Mouse (Mus musculus) layer of hippocampus, postnatal 25 days (tissue): ENCODE results near the gene Cyp4f15. TPM values are rescaled to one million over a fixed set of nuclear protein-coding genes. Genes with fewer than 3 reads are reported as not detected.
A peak's percentile ranks its signal among the peaks of the same experiment; 100 is the strongest.
"Not testable (repeated sequence)": the region's sequence is repeated elsewhere in the genome, so short reads cannot be mapped to it uniquely, and the experiment has no call there.

Source experiments
- DNase-seq, 2 experiments: peaks; one replicate each; pipeline ENCODE4 v3.0.0; 2022; ENCODE audit warnings: mixed read lengths in 2 of 2, low spot score in 1 of 2; ENCODE audit errors: extremely low spot score in 1 of 2
- total RNA-seq, 2 experiments: library from RNA; stranded (reverse); gene quantifications; 2 replicates each; pipeline ENCODE4 v1.2.3; 2021

Gene Cyp4f15
- 10 to 100 TPM; 16.1 to 20.0 TPM for total RNA-seq

DNA sequence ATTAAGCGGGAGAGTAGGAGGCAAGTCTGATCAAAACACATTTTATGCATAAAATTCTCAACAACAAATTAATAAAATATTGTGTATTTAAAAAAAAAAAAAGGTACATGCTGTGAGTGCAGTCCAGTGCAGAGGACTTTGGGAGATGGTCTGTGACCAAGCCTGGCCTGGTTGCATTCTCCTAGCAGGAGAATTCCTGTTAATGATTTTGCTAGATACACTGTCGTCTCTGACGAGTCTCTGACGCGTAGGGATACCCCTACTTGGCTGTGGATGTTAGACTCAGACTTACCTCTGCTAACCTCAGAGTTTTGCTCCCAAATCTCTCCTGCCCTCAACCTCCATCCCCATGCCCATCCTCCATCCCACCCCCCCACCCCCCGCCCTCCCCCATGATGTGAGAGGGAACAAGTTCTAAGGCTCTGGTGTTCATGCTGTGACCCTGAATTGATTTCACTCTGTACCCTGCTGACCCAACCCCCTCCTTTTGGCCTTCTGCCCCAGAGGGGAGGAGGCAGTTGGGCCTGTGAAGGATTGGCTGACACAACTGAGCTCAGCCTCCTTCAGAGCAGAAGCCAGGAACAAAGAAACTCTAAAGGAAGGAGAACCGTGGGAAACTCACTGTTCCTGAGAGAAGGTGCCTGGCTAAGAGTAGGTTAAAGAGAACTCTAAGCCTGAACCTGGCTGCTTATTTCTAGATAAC lies at the start of gene Cyp4f15:
Cyp4f15 (plus strand) TSS at position 580 of the 703 bp plus-strand sequence.
- DNase-seq: peak; percentile 12 to 27

DNA sequence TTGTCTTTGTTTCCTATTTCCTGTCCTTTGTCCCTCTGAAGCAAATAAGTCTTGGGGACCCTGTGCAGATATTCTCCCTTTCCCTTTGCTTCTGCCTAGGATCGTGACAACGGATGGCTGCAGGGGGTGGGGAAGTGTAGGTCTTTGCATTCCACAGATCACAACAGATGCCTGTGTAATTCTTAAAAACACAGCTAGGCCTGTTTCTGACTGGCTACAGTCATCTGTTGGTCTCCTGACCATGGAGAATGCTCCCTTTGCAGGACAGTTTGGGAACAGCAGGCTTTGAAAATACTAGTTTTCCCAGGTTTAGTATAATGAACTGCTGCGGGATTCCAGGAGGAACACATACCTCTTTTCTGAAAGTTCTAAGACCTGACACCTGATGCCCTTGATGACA lies 49.1 kb upstream of the Cyp4f15 start:
- DNase-seq: no peak

DNA sequence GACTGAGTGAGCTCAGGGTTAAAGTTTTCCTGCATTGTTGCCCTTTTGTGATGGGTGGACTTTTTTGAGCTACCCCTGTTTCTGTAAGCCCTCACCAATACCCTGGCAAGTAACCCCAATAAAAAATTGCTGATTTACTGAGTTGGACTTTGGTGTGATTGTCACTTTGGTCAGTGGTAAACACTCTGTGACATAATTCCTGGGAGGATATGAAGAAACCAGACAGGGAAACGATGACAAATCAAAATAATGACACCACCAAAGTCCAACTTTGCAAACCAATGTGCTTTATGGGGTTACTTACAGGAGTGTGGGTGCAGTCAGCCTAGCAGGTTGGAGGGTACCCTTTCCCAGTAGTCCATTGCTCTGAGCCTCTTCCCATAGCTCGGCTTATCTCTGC lies 48.3 kb upstream of the Cyp4f15 start:
- no peak for DNase-seq

DNA sequence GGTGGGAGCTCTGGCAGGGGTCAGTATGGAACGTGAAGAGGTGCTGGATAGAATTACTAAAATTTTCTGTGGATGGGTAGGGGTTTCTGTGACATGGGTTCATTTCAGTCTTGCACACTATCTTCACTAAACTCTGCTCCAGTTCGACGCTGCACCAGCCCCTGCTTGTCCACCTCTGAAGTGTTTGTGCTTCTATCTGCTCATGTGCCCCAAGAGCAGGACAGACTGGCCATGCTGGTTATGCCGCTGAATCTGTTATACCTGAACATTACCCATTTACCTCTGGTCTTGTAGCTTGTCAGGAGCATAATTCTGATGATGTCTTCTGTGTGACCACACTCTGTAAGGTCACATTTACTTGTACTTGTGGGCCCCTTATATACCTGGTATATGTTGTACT lies 38.8 kb upstream of the Cyp4f15 start:
- no peak for DNase-seq

DNA sequence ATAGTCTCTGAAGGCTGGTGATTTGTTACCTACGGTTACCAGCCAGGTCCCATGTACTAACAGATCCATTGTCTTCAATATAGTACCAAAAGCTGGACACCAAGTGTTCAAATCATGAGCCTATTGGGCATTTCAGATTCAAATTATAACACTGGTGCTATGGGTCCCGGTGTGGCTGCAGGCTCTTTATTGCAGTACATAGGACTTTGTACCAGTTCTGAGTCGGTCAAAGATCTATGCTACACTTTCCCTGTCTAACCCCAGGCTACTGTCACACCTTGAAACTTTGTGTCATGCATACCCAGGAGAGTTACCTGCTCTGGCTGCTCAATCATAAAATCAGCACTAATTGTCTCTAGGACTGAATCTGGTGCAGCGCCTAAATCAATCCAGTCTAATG lies 31.6 kb upstream of the Cyp4f15 start:
- no peak for DNase-seq

DNA sequence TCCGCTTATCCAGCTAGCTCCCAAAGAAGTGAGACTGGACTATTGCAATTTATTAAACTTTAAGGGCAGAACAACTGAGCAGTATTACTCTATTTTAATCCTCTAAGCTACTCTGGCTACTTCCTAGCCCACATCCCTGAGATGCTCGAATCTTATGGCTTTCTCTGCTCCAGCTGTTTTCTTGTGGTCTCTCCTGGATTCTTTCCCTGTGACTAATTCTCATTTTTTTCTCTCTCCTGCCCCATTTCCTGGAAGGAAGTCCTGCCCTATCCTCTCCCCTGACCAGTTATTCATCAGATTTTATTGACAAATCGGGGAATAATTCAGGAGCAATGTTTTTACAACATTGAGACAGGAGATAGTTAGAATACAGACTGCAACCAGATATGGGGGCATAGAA lies 28.4 kb upstream of the Cyp4f15 start:
- DNase-seq: no peak

DNA sequence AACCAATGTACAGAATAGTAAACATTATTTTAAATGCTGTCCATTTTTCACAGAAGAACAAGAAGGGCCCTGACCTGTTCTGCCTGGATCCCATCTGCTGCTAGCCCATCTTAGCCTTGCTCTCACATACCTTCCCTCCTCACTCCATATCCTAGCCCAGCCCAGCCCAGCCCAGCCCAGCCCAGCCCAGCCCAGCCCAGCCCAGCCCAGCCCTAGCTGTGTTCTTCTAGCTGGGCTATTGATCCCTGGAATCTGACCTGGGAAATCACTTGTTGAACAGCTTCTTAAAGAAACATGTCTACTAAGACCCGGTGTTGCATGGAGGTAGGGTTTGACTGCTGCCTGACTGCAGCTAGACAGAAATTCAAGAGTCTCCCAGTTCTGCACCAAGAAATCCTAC lies 27.2 kb upstream of the Cyp4f15 start:
- DNase-seq: no peak

DNA sequence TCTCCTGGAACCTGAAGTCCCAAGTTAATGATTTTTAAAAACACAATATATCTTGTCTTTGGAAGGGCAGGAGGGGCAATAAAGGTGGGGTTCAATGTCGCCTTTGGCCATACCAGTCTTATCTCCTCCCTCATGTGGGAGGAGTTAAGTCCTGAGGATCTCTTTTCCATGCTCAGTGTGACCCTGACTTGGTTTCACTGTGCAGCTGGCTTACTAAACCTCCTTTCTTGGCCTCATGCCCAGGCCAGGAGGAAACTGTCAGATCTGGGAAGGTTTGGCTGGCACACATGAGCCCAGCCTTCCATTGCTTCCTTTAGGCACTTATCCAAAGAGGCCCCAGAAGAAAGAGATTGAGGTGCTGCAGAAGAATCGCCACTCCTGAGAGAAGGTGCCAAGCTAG lies 26.7 kb upstream of the Cyp4f15 start, which contains the start of gene Cyp4f40:
Cyp4f40 (plus strand) TSS at position 189 of the 400 bp plus-strand sequence.
- DNase-seq: no peak

DNA sequence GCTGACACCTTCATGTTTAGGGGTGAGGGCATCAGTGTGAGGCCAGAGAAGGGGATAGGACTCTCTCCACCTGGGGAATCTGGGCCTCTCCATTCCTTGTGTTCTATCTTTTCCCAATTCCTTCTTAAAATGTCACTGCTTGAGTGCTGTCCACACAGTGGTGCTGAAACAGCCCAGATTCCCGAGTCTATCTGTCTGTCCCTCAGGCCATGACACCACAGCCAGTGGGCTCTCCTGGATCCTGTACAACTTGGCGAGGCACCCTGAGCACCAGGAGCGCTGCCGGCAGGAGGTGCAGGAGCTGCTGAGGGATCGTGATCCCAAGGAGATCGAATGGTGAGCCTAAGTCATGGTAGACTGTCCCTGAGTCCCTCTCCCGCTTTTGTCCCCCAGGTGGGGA lies 11.5 kb upstream of the Cyp4f15 start:
- no peak for DNase-seq

DNA sequence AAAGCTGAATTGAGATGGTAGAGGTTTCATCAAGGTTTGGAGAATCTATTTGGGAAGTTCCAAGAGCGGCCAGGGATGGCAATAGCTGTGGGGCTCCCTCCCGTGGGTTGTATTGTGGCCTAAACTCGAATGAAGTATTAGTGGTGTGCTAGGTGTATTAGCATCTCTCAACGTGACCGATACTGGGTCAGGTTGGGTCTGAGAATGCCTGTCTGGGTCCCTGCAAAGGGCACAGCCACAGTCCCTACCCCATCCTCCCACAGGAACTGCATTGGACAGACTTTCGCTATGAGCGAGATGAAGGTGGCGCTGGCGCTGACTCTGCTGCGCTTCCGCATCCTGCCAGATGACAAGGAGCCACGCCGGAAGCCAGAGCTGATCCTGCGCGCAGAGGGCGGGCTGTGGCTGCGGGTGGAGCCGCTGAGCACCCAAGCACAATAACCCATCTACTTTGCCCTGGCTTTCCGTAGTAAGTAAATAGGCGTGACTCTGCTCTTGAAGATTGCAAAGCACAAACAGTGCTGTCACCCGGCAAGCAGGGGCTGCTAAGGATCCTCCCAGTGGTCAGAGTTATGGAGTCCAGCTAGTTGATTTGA lies 9.3 kb upstream of the Cyp4f15 start:
- DNase-seq: no peak

DNA sequence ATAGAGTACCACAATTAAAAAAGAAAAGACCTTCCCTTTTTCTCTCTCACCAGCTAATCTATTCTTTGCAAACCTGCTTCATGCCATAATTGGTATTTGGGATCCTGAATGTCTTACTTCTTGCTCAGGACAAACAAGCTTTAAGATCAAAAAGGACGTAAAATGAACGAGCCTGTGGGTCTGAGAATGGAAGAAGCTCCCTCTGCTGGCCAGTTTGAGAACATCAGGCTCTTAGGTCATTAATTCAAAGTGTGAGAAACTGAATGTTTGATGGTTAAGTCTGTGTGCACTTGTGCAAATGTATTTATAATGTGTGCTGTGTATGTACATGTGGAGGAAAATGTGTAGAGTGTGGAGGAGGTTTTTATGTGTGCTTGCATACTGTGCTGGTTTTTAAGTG lies 5.0 kb upstream of the Cyp4f15 start:
- peak in 1 of 2 experiments; percentile 63 for DNase-seq

DNA sequence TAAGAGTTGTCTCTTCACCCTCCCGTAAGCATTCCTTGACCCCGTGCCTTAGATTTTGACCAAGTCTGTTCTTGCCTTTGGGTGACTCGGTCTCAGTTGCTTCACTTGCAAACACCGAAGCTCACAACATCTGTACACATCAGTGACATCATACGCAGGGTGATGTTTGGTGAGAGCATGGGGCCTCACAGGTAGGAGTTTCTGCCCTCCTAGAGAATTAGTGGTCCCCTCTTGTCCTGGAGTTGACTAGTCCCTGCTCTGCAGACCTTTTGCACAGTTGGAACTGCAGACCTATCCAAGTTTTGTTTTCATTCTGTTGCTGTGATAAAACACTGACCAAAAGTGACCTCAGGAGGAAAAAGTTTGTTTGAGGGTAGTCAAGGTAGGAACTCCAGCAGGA lies 1.3 kb downstream of the Cyp4f15 start:
- DNase-seq: no peak

DNA sequence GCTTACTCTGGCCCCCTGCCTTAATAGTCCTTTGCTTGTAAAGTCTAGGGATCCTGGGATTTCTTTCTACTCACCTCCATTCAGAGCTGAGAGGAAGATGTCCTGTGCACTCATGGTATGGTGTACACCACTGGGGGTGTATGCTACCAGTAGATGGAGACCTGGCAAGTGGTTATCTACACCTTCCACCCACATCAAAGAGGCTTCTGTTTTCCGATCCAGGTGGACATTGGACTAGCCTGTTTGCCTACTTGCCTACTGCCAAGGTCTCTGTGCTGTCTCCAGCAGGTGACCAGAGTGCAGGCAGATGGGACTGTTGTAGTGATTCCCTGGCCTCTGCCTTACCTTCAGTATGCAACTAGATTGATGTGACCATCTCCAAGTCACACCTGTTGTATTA lies 5.5 kb downstream of the Cyp4f15 start:
- no peak for DNase-seq

DNA sequence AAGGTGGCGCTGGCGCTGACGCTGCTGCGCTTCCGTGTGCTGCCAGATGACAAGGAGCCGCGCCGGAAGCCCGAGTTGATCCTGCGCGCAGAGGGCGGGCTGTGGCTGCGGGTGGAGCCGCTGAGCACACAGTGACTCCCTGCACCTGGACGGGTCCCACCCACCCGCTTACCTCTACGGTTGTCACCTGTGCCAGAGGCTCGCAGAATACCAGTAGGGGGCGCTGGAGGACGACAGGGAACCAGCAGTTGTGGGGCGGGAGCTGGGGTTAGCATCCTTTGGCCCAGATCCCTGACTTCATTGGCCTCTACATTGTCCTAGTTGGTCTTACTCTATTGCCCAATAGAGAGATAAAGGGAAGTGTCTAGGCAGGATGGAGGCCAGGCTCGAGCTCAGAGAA lies 17.4 kb downstream of the Cyp4f15 start:
- peak in 1 of 2 experiments; percentile 15 for DNase-seq

DNA sequence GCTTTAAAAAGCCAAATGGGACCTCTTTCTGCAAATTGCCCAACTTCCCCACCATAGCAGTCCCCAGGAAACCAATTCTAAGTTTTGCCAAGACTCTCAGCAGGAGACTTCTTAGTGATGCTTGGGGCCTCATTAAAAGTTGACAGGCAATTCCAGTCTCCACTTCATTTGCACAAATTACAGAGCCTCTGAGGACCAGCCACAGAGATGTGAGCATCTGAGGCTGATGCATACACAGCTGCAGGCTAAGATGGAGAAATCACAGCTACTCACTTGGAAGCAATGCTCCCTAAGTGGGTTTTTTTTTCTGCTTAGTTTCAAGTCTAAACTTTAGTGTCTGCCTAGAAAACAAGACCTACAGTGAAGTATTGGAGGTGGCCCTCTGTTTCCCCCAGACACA lies 25.1 kb downstream of the Cyp4f15 start:
- not testable (repeated sequence) for DNase-seq

DNA sequence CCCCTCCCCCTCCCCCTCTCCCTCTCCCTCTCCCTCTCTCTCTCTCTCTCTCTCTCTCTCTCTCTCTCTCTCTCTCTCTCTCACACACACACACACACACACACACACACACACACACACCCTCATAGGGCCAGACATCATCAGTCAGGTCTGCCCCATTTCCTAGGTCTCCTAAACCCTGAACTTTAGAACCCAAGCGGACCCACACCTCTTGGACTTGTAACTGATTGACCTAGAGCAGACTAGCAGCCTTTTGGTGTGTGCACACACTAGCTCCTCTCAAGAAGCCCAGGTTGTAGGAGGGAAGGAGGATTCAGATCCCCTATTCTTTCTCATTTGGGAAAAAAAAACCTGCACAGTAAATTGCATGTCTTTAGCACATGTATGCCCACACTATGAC lies 36.7 kb downstream of the Cyp4f15 start:
- DNase-seq: not testable (repeated sequence)

DNA sequence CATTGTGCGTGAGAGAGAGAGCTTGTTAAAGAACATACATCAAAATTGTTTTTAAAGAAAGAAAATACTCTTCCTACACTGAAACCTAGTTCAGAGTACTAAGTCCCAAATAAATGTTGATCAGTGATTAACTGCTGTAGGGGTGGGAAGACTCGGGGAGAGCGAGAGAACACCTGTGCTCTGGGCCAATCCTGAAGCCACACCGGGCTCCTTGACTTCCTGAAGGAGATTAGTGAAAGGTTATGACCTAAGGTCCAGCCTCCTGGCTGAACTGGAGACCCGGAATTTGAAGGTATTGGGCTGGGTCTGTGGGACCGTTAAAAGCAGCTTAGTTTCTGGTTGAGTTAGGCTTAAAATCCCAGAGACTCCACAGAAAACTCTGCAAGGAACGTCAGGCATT lies 37.3 kb downstream of the Cyp4f15 start:
- DNase-seq: no peak

DNA sequence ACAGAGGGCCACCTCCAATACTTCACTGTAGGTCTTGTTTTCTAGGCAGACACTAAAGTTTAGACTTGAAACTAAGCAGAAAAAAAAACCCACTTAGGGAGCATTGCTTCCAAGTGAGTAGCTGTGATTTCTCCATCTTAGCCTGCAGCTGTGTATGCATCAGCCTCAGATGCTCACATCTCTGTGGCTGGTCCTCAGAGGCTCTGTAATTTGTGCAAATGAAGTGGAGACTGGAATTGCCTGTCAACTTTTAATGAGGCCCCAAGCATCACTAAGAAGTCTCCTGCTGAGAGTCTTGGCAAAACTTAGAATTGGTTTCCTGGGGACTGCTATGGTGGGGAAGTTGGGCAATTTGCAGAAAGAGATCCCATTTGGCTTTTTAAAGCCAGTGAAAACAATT lies 40.9 kb downstream of the Cyp4f15 start:
- DNase-seq: not testable (repeated sequence)

DNA sequence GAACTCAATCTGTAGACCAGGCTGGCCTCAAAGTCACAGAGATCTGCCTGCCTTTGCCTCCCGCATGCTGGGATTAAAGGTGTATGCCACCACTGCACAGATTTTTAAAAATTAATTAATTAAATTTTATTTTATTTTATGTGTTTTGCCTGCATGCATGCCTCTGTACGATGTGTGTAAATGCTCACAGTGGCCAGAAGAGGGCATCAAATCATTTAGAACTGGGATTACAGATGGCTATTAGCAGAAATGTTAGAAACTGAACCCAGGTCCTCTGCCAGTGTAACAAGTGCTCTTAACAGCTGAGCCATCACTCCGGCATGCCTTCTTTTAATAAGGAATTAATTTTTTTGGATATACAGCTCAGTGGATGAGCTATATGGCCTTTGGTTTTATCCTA lies 43.6 kb downstream of the Cyp4f15 start:
- no peak for DNase-seq

DNA sequence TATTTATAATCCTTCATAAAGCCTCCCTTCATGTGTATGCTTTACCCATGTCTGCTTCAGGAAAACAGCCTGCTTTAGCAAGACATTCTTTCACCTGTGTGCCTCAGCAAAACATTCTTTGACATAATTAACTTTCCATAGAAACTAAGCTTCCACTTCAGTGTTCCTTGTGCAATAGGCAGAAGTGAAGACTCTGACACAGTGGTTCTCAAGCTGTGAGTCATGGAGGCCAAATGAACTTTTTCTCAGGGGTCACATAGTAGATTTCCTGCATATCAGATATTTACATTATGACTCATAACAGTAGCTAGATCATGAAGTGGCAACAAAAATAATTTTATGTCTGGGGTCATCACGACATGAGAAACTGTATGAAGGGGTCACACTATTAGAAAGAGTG lies 53.0 kb downstream of the Cyp4f15 start:
- no peak for DNase-seq

DNA sequence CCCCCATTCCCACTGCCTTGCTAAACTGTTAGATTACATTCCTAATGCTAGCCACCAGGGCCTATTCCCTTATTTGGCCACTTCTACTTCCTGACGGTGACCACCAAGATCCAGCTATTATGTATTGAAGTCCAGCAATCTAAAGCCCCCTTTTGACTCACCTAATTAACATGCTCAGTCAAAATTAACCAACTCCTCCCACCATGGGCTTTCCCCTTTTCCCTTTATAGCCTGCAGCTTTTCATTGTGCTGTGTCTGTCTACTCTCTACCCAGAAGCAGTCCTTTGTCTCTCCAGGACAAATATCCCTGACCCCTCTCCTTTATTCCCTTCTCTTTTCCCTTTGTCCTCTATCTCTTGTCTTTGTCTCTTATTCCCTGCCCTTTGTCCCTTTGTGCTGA lies 55.6 kb downstream of the Cyp4f15 start:
- no peak for DNase-seq

DNA sequence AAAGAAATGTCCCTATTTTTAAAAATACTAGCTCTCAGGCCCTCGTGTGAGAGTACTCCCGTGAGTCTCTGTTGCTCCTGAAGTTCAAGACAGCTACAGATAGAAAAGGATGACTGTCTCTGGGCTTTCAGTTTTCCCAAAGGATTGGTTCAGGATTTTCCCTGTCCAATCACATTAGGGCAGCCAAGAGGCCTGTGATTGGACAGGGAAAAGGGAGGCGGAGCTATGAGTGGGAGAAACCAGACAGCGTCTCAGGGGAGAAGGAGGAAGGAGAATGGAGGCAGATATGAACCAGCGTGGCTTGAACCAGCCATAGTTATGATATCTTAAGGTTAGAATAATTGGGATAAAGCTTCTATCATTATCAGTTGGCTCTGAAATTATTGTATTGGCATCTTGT lies 65.2 kb downstream of the Cyp4f15 start:
- no peak for DNase-seq
